Mouse (Mus musculus) left cerebral cortex, adult 2 months (tissue): ENCODE measurements around the gene Ostf1. TPM values are rescaled to one million over a fixed set of nuclear protein-coding genes. Genes with fewer than 3 reads are reported as not detected.

Source experiments
- DNase-seq, 2 experiments: peaks; one replicate each; pipeline ENCODE4 v3.0.0; 2021 to 2022; ENCODE audit warnings: low spot score in 2 of 2, mixed read lengths in 1 of 2; ENCODE audit errors: extremely low spot score in 1 of 2
- H3K27ac ChIP-seq: fragments of 200-600 bp; 2 replicates; pipeline ENCODE4 v1.8.1; 2022
- H3K4me3 ChIP-seq: fragments of 200-600 bp; 2 replicates; pipeline ENCODE4 v1.8.1; 2022
- CTCF ChIP-seq: fragments of 200-600 bp; IDR thresholded peaks from 2 replicates; pipeline ENCODE4 v1.8.1; 2022; ENCODE audit warnings: antibody characterized with exemption, mild to moderate bottlenecking, moderate library complexity
- intact Hi-C: fragments of 180-260 bp; cut with DNase I; formaldehyde crosslinking; loops from one replicate; pipeline ENCODE4 v1.15.1; 2025
- total RNA-seq, 2 experiments: library from RNA; stranded (reverse); gene quantifications; 2 replicates each; pipeline ENCODE4 v1.2.3; 2021

Gene Ostf1
- total RNA-seq, 2 experiments from 2014 or later, result 18.8 to 19.7 TPM

DNA sequence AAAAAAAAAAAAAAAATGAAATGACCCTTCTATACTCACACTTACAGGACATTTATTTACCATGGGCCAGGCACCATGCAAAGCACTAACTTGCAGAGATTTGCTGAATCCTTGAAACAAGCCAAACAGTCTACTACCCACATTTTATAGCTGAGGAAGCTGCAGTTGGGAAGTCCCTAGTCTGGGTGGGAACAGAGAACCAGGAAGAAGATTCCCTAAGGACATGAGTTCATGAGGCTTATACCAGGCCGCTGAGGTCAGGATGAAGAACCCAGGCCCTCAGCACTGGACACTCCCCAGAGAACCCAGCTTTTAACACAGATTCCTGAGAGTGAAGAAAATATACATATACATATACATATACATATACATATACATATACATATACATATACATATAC is 14.1 kb downstream of the Ostf1 start:
- Histone ChIP-seq H3K4me3 (no peak overlapping the region), H3K27ac (no peak overlapping the region)
- no peak for DNase-seq
- intact Hi-C loops, result no loop called here
- no peak for TF ChIP-seq CTCF

DNA sequence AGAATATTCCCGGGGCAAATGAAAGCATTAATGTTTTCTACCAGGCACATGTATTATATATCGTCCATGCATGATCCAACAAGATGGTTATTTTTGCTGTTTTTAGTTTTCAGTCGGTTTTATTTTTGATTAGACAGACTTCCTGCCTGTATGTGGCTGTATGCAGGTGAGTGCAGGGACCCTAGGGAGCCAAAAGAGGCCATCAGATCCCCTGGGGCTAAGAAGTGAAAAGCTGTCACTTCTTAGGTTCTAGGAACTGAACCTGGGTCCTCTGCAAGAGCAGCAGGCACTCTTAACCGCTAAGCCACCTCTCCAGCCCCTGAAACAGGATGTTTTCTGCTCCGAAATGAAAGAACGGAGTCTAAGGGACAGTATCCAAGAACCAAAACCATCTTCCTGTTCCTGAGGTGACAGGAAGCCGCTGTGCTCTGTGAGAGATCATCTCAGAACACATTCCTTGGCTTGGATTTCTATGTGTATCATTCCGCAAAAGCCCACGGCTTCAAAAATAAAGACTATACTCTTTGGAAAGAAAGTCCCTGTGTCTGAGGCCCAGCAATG is 15.9 kb downstream of the Ostf1 start:
- DNase-seq, result no peak
- TF ChIP-seq CTCF, result no peak
- peak overlapping the region; percentile 50 for H3K27ac ChIP-seq
- no peak overlapping the region for H3K4me3 ChIP-seq
- intact Hi-C loops, result no loop called here

DNA sequence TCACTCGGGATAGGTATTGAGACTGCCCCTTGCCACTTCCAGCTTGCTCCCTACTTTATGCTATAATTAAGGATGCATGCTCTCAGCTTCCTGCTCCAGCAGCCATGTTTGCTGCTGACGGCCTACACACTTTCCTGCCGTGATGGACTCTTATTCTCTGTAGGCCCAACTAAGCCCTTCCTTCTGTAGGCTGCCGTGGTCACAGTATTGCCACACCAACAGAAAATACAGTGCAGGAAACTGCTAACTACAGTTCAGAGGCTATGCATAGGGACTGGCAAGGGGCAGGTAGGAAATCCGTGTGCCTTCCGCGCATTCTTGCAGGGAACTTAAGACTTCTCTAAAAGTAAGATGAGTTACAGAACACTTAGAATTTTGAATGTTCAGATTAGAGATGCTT is 17.3 kb downstream of the Ostf1 start:
- no peak for DNase-seq
- H3K4me3 ChIP-seq, result no peak overlapping the region
- TF ChIP-seq CTCF, result no peak
- H3K27ac ChIP-seq, result no peak overlapping the region
- intact Hi-C loops, result no loop called here

DNA sequence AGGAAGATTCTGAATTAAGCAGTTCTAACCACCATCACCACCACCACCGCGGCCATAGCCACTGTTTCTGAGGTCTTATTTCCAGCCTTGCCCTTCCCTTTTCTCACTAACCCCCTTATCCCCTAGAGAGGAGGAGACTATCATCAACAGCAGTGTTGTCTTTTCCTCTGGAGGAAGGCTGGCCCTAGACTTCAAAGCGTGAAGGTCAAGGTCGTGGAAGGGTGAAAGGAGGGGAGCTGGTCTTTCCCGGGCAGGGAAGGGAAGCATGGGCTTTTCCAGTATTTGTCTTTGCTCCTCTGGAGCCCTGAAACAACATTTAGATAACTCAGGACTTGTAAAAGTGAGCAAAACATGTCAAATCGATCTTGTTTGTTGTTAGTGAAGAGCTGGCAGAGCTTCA is 22.6 kb downstream of the Ostf1 start:
- Histone ChIP-seq H3K27ac (no peak overlapping the region), H3K4me3 (no peak overlapping the region)
- no peak for TF ChIP-seq CTCF
- DNase-seq, result no peak
- intact Hi-C loops, result no loop called here

DNA sequence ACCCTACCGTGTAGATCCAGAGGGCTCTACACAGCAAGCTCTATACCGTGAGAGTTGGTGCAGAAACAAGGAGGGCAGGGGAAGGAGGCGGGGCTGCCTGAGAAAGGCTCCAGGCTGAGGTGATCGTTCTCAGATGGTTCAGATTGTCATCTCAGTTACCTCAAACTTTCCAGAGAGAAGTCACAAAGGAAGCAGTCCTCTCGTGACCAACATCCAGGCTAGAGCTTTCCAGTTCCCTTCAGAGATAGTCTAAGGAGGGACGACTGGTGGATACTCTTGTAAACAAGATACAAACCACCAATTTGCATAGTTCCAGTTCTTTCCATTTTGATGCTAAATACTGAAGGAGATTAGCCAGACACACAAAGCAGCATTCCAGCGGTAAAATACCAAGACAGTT is 23.7 kb downstream of the Ostf1 start:
- DNase-seq, result no peak
- no peak for TF ChIP-seq CTCF
- intact Hi-C loops, result no loop called here
- Histone ChIP-seq H3K4me3 (no peak overlapping the region), H3K27ac (no peak overlapping the region)

DNA sequence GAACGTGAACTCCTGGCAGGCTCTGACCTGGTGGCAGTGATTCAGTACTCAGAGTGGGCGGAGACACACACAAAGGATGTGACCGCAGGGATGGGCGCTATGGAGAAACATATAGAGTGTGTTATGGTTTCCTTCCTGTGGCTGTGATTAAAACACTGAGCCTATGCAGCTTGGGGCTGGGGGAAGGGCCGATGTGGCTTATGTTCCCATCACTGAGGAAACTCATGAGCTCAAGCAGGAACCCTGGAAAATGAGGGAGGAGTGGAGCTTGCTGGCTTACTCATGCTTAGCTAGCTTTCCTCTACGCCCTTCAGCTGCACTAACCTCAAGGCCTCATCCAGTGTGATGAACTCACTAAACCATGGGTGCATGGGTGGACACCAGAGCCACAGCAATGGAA is 28.6 kb downstream of the Ostf1 start:
- intact Hi-C loops, result no loop called here
- no peak for DNase-seq
- no peak for TF ChIP-seq CTCF
- Histone ChIP-seq H3K4me3 (no peak overlapping the region), H3K27ac (no peak overlapping the region)

DNA sequence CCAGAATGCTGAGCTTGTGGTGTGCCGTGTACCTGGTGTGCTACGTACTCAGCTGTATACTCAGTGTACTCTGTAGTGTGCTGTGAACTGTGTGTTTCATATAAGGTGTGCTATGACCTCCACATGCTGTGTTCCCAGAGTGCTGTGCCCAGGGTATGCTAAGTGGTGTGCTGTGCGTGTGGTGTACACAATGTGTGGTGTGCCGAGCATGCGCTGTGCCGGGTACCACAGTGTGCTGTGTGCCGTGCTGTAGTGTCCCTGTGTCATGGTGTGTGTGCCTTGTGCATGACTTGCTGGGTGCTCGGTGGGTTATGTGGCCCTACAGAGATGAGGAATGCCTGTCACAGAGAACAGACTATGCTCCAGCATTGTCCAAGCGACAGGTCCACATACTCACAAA is 31.0 kb downstream of the Ostf1 start:
- intact Hi-C loops, result no loop called here
- Histone ChIP-seq H3K27ac (no peak overlapping the region), H3K4me3 (no peak overlapping the region)
- TF ChIP-seq CTCF, result no peak
- DNase-seq, result no peak

DNA sequence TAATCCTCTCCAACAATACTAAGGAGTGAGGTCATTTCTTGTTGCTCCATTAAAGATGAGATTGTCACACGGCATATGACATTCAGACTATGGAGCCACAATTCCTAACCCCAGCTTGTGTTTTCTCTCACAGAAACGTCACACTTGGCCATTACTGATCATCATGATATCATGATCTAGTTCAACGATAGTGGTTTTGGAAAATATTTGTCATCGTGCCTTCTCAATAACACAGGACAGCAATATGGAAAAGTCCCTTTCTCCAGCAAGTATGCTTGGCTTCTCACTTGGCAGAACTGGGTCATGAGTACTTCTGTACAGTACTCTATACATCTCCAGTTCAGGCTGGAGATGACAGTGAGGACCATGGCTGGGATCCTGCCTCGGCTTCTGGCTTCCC is 32.0 kb downstream of the Ostf1 start:
- intact Hi-C loops, result no loop called here
- Histone ChIP-seq H3K27ac (no peak overlapping the region), H3K4me3 (no peak overlapping the region)
- TF ChIP-seq CTCF, result no peak
- DNase-seq, result no peak

DNA sequence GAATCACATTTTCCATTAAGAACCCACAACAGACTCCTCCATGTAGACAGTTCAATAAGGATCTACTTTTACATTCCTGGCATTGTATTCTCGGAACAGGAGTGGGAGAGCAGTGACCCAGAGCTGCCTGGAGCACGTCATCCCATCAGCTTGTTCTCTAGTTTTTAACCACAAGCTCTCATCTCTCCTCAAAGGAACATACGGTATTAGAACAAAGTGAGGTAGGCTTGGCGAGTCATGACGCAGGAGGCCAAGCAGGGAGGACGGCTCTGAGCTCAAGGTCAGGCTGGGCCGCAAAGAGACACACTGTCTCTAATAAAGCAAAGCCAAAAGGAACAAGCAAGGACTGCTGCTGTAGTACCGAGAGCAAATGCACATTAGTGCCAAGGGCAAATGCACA is 32.6 kb downstream of the Ostf1 start:
- no peak for DNase-seq
- intact Hi-C loops, result no loop called here
- Histone ChIP-seq H3K27ac (no peak overlapping the region), H3K4me3 (no peak overlapping the region)
- TF ChIP-seq CTCF, result no peak

DNA sequence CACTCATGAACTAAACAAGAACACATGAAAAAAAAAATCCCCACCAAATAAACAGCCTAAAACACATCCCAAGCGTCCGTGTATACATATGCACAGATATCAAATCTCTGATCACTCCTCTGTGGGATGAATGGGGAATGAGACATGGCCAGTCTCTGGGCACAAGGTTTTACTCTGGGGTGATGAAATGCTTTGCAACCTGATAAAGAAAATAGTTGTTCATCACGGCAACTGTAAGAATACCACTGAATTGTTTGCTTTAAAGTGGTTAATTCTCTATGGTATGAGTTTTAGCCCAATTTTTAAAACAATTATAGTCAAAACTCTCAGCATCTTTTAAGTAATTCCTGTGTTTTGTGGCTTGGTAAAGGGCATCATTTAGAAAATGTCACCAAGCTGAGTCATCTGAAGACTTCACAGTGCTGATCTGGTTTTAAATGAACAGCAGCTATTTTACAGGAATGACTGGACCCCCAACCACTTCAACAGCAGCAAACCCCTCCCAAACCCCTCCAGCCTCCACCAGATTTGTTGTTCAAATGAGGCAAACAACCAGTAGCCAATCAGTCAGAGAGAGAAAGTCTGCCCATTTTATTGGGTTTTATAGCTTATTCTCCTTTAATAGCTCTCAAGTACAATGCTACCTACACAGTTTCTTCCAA is 33.2 kb downstream of the Ostf1 start:
- intact Hi-C loops, result no loop called here
- TF ChIP-seq CTCF, result no peak
- no peak for DNase-seq
- no peak overlapping the region for H3K4me3 ChIP-seq
- H3K27ac ChIP-seq, result no peak overlapping the region

DNA sequence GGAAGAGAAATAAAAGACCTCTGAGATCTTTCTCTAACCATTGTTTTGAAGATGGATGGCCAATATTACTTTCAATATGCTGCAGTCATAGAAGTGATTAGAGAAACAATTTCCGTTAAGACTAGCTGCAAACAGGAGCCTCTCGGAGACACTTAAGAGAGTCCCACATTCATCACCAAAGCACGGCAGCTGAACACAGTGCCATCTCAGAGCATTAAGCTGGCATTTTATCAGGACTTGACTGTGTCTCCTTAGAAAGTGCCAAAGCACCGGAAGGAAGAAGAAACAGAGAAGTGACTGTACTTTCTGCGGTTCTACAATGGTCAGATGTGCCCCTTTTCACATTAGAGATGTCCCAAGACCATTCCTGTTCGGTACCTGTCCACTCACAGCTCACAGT is 33.9 kb downstream of the Ostf1 start:
- H3K27ac ChIP-seq, result no peak overlapping the region
- intact Hi-C loops, result no loop called here
- no peak overlapping the region for H3K4me3 ChIP-seq
- no peak for DNase-seq
- no peak for TF ChIP-seq CTCF

DNA sequence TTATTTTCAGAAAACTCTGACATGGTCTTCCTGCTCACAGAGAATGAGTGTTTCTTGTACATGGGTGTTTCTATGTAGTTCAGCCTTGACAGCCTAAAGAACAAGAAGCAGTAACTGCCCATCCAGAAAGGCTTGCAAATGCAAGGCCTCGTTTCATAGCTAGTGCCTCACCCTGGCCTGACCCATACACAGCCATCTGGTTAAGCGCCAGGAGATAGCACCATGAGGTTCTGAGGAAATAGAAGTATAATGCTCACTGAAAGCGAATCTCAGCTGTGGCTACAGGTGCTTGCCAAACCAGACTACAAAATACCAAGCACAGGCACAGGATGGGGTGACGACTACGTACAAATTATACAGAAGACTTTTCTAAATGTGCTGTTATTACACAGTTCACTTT is 34.7 kb downstream of the Ostf1 start:
- DNase-seq, result no peak

DNA sequence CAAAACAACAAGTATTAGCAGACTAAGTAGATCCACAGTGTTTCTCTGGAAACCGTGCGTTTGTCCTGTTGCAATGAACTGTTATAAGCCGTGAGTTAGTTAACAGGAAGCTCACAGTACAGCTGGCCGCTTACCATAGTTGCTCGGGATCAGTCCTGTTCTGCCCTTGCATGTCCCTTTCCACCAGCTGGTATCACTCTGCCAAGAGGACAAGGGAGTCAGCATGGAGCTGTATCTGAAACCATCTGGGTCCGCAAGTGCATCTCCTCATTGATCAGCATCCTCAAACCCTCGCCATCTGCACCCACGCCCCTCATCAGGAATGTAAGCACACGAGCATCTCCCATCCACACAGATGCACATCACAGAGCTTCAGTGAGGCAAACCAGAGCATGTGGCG is 37.9 kb downstream of the Ostf1 start:
- Histone ChIP-seq H3K4me3 (no peak overlapping the region), H3K27ac (no peak overlapping the region)
- intact Hi-C loops, result no loop called here
- TF ChIP-seq CTCF, result no peak
- no peak for DNase-seq

More for the DNA sequence above, 34.7 kb downstream of the Ostf1 start:
- no peak for TF ChIP-seq CTCF
- intact Hi-C loops, result no loop called here
- H3K4me3 ChIP-seq, result no peak overlapping the region
- H3K27ac ChIP-seq, result no peak overlapping the region
